Mouse (Mus musculus) heart, embryonic 12.5 days (tissue): ENCODE measurements at regions not wholly inside any gene's neighbourhood (a gene's known extent, or its start where the extent isn't known, plus 50 kb on each side); places are given as distances from the start of the nearest gene placed in this dataset.

Source experiments
- ATAC-seq: fragments of 200-750 bp; cut with Nextera tagmentation; 2 replicates; pipeline ENCODE4 v1.8.0; 2017; ENCODE audit warnings: moderate TSS enrichment, moderate library complexity; ENCODE audit not compliant: insufficient number of reproducible peaks, low FRiP score
- H3K27ac ChIP-seq: fragments of 300-500 bp; sonication (generic); 2 replicates; pipeline ENCODE4 v1.5.1; 2016; ENCODE audit warnings: mild to moderate bottlenecking, moderate library complexity; ENCODE audit not compliant: poor library complexity, severe bottlenecking
- H3K27me3 ChIP-seq: fragments of 300-500 bp; sonication (generic); replicated peaks from 2 replicates; pipeline ENCODE4 v1.6.1; 2016; ENCODE audit warnings: mild to moderate bottlenecking, moderate library complexity
- H3K36me3 ChIP-seq: fragments of 300-500 bp; sonication (generic); 2 replicates; pipeline ENCODE4 v1.6.1; 2016; ENCODE audit warnings: mild to moderate bottlenecking, moderate library complexity
- H3K4me1 ChIP-seq: fragments of 300-500 bp; sonication (generic); replicated peaks from 2 replicates; pipeline ENCODE4 v1.6.1; 2016; ENCODE audit warnings: mild to moderate bottlenecking
- H3K4me2 ChIP-seq: fragments of 300-500 bp; sonication (generic); 2 replicates; pipeline ENCODE4 v1.6.1; 2016; ENCODE audit warnings: mild to moderate bottlenecking, moderate library complexity
- H3K4me3 ChIP-seq: fragments of 300-500 bp; sonication (generic); 2 replicates; pipeline ENCODE4 v1.5.1; 2016; ENCODE audit warnings: mild to moderate bottlenecking
- H3K9ac ChIP-seq: fragments of 300-500 bp; sonication (generic); 2 replicates; pipeline ENCODE4 v1.6.1; 2016; ENCODE audit warnings: mild to moderate bottlenecking, moderate library complexity
- H3K9me3 ChIP-seq: fragments of 300-500 bp; sonication (generic); replicated peaks from 2 replicates; pipeline ENCODE4 v1.6.1; 2016; ENCODE audit warnings: mild to moderate bottlenecking, moderate library complexity
- WGBS: fragments of 180-500 bp; shearing (Covaris S2); methylation state at CpG from one replicate; pipeline ENCODE4 v1.1.7; 2016; 5-methylcytosine and 5-hydroxymethylcytosine counted together

DNA sequence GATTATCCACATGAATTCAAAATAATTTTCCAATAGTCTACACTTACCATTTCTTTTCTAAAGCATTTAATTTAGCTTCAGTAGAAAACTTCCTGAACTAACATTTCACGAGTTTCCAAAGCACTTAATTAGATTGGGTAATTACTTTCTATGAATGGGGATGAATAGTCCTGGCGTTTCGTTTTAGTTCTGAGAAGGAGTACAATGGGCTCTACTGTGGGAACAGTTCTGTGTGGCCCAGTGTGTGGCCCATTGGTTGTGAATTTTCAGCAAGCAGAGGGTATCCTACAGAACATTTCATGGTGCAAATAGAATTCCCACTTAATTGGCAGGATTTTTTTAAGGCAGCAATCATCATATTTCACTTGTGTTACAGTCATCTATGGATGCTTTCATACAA is 95.5 kb downstream of the 1700017N19Rik start:
- Histone ChIP-seq H3K27ac (no peak overlapping the region), H3K36me3 (no peaks in the 10 kb centered on the region), H3K4me3 (no peak overlapping the region), H3K9me3 (no peaks in the 10 kb centered on the region), H3K4me2 (no peak overlapping the region), H3K4me1 (no peaks in the 10 kb centered on the region), H3K9ac (no peak overlapping the region), H3K27me3 (no peaks in the 10 kb centered on the region)
- 63% methylated on average over 3 of the region's 3 CpGs for WGBS
- no peak for ATAC-seq

DNA sequence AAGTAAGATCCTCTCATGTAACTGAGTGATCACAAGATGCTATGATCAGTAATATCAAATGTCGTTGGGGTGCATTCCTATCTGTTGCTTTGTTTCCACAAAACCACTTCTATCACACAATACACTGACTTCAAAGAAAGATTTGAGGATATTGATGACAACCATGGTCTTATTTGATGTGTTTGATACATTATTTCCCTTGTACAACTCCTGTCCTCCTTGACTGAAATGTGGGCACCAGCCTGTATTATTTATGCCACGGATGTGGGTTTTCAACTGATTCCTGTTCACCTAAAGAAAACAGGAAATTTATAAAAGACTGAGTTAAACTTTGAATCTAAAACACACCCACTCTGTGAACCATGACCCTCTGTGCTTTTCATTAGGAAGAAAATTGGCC is 105.7 kb downstream of the 1700017N19Rik start:
- no peak for ATAC-seq
- H3K27me3 ChIP-seq: no peaks in the 10 kb centered on the region
- H3K4me2 ChIP-seq: no peak overlapping the region
- H3K9me3 ChIP-seq: no peaks in the 10 kb centered on the region
- no peak overlapping the region for H3K4me3 ChIP-seq
- no peak overlapping the region for H3K9ac ChIP-seq
- no peaks in the 10 kb centered on the region for H3K36me3 ChIP-seq
- 74% methylated on average over 2 of the region's 2 CpGs for WGBS
- H3K27ac ChIP-seq: no peak overlapping the region
- H3K4me1 ChIP-seq: no peaks in the 10 kb centered on the region

DNA sequence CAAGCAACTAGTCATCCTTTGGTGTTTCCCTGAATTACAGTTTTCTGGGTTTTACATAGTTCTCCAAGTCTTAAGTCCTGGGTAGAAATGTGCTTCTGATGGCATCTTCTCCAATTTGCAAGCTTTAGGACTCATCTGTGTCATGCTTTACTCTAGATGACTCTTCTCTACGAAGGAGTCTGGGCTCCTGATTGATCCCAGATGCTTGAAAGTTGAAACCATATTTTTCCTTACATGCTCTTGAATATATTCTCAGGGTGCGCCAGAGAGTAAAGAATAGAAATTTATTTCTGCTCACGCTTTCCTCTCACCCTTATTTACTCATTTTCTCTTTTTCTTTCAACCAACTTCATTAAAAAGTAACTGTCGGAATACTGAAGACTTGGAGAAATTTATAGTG is 108.9 kb downstream of the 1700017N19Rik start:
- Histone ChIP-seq H3K36me3 (no peaks in the 10 kb centered on the region), H3K27me3 (no peaks in the 10 kb centered on the region), H3K27ac (no peak overlapping the region), H3K9ac (no peak overlapping the region), H3K4me3 (no peak overlapping the region), H3K9me3 (no peaks in the 10 kb centered on the region), H3K4me1 (no peaks in the 10 kb centered on the region), H3K4me2 (no peak overlapping the region)
- no peak for ATAC-seq
- WGBS: 74% methylated on average over 4 of the region's 4 CpGs

DNA sequence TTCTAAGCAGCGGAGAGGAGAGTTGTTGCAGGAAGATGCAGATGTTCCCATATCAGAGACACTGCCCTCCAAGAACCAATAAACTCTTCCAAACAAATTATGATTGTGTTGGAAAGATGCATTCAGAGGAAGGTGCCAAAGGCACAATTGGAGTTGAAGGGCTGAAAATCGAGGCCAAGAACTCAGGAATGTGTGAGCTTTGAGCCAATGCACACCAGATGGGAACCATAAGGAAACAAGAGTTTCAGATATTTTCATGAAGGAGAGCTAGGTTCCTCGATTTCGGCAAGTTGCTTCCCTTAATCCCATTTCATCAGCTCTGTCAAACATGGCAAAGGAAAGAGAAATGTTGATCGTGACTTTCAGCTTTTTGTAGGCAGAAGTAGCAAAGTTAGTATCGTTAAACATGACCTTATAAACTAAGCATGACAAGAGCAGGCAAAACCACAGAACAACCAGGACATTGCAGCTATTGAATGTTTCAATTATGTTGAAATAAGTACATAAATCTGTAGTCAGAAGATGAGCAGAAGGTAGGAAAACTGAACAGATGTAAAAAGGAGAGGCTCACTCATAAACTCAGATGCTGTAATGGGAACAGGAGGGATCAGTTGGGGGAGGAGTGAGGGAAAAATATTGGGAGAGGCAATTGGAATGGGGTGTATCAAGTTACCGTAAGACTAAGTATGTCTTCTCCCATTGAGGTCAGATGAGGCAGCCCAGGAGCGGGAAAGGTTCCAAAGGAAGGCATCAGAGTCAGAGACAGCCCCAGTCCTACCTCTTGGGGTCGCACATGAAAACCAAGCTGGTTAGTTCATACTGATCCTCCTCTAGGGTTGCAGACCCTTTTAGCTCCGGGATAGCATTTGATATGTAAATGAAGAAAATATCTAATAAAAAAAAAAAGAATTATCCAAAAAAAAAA is 110.3 kb downstream of the 1700017N19Rik start:
- H3K9me3 ChIP-seq: no peaks in the 10 kb centered on the region
- no peak overlapping the region for H3K4me3 ChIP-seq
- no peaks in the 10 kb centered on the region for H3K27me3 ChIP-seq
- WGBS: 72% methylated on average over 10 of the region's 10 CpGs
- H3K36me3 ChIP-seq: no peaks in the 10 kb centered on the region
- ATAC-seq: no peak
- no peak overlapping the region for H3K4me2 ChIP-seq
- no peaks in the 10 kb centered on the region for H3K4me1 ChIP-seq
- no peak overlapping the region for H3K27ac ChIP-seq
- no peak overlapping the region for H3K9ac ChIP-seq

DNA sequence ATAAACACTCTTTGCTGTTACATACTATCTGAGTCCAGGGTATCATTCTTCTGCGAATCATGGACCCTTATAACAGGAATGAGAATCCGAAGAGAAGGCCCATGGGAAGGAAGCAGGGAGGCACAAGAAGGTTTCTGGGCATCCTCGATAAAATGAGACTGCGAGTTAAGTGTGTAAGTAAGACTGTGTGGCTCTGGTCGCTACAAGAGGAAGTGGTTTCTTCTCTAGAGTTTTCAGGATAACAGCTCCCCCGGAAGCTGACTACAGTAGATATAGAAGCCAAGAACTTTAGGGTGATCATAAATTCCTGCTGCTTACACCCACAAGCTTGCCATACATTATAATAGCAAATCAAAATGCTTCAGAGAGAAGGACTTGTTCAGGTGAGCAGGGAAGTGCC is 111.7 kb downstream of the 1700017N19Rik start:
- Histone ChIP-seq H3K27ac (no peak overlapping the region), H3K4me3 (no peak overlapping the region), H3K27me3 (no peaks in the 10 kb centered on the region), H3K4me1 (no peaks in the 10 kb centered on the region), H3K9ac (no peak overlapping the region), H3K4me2 (no peak overlapping the region), H3K36me3 (no peaks in the 10 kb centered on the region), H3K9me3 (no peaks in the 10 kb centered on the region)
- WGBS: 77% methylated on average over 6 of the region's 6 CpGs
- ATAC-seq: no peak

DNA sequence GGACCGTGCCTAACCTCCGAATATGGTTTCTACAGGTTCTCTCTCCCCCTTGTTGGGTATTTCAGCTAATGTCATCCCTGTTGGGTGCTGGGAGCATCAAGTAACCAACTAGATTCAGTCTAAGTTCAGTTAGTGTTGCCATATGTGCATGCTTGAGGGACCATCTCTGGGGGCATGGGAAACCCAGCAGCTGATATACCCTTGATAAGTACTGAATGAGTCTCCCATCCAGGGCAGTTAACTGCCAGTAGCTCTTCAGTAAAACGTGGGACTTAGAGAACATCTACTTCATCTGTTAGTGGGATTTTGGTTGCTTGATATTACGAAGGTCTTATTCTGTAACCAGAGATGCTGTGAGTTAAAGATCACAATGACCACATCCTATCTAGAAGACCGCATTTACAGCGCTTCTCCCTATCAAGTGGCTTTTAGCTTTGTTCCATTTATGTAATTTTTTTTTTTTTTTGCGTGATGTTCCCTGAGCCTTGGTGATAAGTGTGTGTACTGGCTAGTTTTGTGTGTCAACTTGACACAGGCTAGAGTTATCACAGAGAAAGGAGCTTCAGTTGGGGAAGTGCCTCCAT is 125.9 kb downstream of the 1700017N19Rik start:
- no peak overlapping the region for H3K9ac ChIP-seq
- ATAC-seq: no peak
- H3K27ac ChIP-seq: no peak overlapping the region
- 0 out of 2 replicates have a peak, but pooled peaks cover 2% of the 10 kb centered on the region for H3K4me1 ChIP-seq
- no peak overlapping the region for H3K4me2 ChIP-seq
- no peaks in the 10 kb centered on the region for H3K9me3 ChIP-seq
- 71% methylated on average over 7 of the region's 7 CpGs for WGBS
- no peaks in the 10 kb centered on the region for H3K27me3 ChIP-seq
- no peaks in the 10 kb centered on the region for H3K36me3 ChIP-seq
- no peak overlapping the region for H3K4me3 ChIP-seq

DNA sequence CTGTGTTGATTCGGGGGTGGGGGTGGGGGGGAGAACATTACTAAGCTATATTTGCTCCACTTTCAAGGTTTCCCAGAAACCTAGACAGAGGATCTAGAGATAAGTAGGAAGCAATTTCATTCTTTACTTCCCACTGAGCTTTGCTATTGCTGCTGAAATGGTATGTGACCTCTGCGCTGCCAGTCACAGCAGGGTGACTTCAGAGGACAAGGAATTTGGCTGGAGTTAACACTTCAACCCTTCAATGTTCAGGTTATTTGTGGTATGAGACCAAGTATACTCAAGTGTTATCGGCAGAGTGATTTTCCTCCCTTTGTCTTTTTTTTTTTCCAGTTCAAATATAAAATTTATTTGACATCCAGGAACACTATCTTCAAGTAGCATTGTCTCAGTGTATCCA is 128.3 kb downstream of the 1700017N19Rik start:
- H3K36me3 ChIP-seq: no peaks in the 10 kb centered on the region
- H3K9me3 ChIP-seq: no peaks in the 10 kb centered on the region
- H3K4me1 ChIP-seq: 0 out of 2 replicates have a peak, but pooled peaks cover 2% of the 10 kb centered on the region
- ATAC-seq: no peak
- H3K9ac ChIP-seq: no peak overlapping the region
- WGBS: 43% methylated on average over 3 of the region's 3 CpGs
- H3K27me3 ChIP-seq: no peaks in the 10 kb centered on the region
- no peak overlapping the region for H3K27ac ChIP-seq
- H3K4me3 ChIP-seq: no peak overlapping the region
- H3K4me2 ChIP-seq: no peak overlapping the region

DNA sequence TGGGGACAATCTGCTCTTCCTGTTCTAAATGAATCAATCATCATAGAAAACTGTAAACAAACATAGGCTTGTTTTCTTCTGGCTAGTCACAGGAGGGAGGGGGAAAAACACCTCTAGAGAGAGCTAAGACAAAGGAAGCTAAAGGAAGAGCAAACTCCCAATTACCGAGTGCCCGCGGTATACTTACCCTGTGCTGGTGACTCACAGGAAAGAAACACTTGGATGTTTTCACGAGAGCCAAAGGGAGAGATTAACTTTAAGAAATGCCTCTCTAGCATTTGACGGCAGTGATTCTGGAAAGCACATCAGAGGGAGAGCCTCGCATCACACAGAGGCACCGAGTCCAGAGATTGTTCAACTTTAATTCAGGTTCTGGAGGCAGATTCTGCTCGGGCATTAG is 151.0 kb downstream of the 1700017N19Rik start:
- H3K36me3 ChIP-seq: no peaks in the 10 kb centered on the region
- H3K4me1 ChIP-seq: no peaks in the 10 kb centered on the region
- no peak overlapping the region for H3K27ac ChIP-seq
- no peaks in the 10 kb centered on the region for H3K27me3 ChIP-seq
- ATAC-seq: no peak
- H3K4me2 ChIP-seq: no peak overlapping the region
- H3K4me3 ChIP-seq: no peak overlapping the region
- no peaks in the 10 kb centered on the region for H3K9me3 ChIP-seq
- no peak overlapping the region for H3K9ac ChIP-seq
- 46% methylated on average over 8 of the region's 8 CpGs for WGBS

DNA sequence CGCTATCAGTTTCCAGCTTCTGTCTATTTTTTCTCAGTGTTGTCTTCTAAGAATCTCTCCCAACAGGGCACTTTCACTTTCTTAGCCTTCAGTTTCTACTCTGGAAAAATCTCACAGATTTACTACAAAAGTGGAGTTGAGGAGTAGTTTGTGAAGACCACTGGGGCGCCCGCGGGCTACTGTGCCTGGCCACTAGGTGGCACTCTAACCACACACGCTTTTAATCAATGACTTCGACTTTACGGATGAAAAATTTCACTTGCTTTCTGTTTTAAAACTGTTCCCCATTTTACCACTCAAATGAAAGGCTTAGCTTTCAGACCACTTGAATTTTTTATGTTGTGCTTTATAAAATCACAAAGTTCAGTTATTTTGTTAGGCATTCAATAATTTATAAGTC is 151.8 kb downstream of the 1700017N19Rik start:
- Histone ChIP-seq H3K4me3 (no peak overlapping the region), H3K4me1 (no peaks in the 10 kb centered on the region), H3K27me3 (no peaks in the 10 kb centered on the region), H3K9me3 (no peaks in the 10 kb centered on the region), H3K9ac (no peak overlapping the region), H3K4me2 (peak overlapping the region; percentile 16), H3K27ac (no peak overlapping the region), H3K36me3 (no peaks in the 10 kb centered on the region)
- ATAC-seq: no peak
- 11% methylated on average over 7 of the region's 7 CpGs for WGBS

DNA sequence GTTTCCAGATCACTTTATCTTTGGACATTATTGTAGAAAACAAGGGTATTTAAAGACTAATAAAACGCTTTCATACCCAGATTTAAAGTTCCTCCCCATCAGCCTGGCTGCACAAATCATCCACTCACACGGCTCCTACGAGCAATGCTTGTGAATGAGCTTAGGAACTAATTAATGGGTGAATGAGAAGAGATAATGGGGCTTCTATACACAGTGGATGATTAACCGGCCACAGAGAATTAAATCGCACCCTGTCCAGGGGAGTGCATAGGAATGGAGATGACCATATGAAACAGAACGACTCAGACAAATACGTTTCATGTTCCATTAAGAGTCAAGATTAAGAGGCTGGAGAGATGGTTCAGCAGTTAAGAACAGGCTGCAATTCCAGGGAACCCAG is 155.9 kb downstream of the 1700017N19Rik start:
- Histone ChIP-seq H3K9ac (no peak overlapping the region), H3K4me3 (no peak overlapping the region), H3K27me3 (no peaks in the 10 kb centered on the region), H3K4me1 (no peaks in the 10 kb centered on the region), H3K27ac (no peak overlapping the region), H3K4me2 (no peak overlapping the region), H3K36me3 (no peaks in the 10 kb centered on the region), H3K9me3 (no peaks in the 10 kb centered on the region)
- no peak for ATAC-seq
- 83% methylated on average over 7 of the region's 7 CpGs for WGBS

DNA sequence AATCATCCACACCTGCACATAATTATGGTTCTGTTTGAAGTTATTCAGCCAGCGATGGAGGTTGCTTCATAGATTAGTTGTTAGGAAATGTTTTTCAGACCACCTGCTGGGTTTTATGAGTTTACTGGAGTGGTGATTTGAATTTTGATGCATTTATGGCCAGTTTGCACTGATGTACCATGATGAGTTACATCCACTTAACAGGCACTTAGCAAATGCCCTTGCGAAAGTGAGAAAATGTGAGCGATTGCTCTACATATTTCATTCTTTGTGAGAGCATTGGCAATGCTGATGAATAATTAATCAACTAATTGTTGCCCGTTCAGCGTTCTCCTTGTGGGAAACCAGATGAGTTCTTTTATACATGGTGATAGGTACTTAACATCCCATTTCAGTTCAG is 164.7 kb downstream of the 1700017N19Rik start:
- Histone ChIP-seq H3K4me1 (no peaks in the 10 kb centered on the region), H3K27ac (no peak overlapping the region), H3K27me3 (no peaks in the 10 kb centered on the region), H3K9ac (no peak overlapping the region), H3K4me3 (no peak overlapping the region), H3K9me3 (0 out of 2 replicates have a peak, but pooled peaks cover 2% of the 10 kb centered on the region), H3K4me2 (no peak overlapping the region), H3K36me3 (no peaks in the 10 kb centered on the region)
- 84% methylated on average over 5 of the region's 5 CpGs for WGBS
- ATAC-seq: no peak
